Mouse (Mus musculus): Measurements from ENCODE around the gene RPS10-NUDT3.

The RPS10-NUDT3 gene

DNA sequence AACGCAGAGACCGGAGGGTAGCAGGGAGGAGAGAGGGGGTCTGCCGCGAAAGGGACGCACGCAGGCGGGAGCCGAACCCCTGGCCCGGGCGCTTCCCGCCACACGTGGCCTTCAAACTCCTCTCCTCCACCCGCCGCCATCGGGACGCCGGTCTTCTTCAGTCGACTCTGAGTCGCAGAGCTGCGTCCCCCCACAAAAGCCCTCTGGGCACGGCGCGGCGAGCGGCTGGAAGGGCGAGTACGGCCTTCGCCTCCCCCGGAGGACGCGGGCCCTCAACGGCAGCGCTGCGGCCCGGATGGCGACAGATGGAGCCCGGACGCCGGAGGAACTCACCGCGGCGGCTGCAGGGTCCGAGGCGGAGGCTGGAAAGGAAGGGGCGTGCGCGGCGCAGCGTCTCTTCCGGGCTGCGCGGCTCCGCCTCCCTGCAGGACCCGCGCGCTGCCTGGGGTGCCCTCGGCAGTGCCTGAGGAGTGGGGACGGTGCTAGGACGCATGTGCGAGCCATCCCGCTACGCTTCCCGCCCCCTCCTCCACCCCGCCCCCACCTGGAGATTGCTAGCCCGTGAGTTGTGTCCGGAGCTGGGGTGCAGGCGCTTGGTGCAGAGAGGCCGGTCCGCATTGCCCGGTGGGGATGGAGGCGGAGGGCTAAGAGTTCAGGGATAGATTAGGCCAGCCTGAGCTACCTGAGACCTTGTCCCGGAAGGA lies at the start of gene RPS10-NUDT3:
Gene RPS10-NUDT3 (minus strand): TSS at position 352 of the 704 bp plus-strand sequence.
- peak; percentile 91 for DNase-seq (ENCODE audit: low read depth, low spot score)

DNA sequence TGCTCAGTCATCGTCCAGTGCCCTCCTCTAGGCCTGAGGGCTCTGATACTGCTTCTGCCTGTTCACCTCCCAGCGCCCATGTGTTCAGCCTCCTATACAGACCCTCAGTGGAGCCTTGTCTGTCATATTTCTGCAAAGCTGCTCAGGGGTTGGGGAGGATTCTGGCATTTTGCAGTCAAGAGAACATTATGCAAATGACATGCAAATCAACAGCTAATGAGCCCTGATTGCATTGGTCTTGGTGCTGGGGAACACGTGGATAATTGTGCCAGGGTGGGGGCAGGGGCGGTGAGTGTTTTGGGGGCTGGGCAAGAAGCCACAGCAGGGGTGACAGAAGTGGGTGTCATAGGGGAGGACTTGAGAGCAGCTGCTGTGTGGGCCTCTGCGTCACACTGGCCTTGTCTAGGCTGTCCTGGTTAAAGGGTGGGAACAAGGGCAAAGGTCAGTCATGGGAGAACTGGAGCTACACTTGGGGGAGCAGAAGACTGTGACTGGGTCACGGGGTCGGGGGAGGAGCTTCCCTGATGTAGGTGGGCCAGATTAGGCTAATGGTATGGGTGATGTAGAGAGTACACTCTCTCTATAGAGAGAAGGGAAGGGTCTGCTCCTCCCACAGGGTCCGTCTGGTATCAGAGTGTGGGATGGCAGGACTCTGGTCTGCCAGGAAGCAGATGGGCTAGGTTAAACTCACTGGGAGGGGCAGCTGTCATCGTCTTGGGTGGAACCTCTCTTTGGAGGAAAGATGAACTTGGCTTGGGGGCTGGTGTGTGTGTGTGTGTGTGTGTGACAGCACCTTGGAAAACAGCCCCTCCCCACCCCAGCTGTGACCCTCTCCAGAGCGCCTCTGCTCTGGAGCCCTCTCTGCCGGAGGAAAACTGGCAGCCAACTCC lies 44.1 kb upstream of the RPS10-NUDT3 start:
- DNase-seq (ENCODE audit: low read depth, low spot score): no peak

DNA sequence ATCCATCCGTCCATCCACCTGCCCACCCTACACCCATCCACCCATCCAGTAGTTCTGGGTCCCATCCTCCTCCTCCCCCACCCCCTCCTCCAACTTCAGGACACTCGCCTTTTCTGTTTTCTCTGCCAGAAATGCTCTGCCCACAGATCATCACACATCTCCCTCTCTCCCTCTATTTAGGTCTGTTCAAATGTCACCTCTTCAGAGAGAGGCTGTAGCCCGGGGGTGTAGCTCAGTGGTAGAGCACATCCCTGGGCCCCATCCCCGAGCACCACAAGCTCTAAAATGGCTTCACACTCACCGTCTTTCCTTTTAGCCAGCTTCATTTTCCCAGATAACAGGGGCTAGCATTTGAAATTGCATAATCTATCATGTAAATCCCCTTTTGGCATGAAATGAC lies 42.7 kb upstream of the RPS10-NUDT3 start:
- no peak for DNase-seq (ENCODE audit: low read depth, low spot score)

DNA sequence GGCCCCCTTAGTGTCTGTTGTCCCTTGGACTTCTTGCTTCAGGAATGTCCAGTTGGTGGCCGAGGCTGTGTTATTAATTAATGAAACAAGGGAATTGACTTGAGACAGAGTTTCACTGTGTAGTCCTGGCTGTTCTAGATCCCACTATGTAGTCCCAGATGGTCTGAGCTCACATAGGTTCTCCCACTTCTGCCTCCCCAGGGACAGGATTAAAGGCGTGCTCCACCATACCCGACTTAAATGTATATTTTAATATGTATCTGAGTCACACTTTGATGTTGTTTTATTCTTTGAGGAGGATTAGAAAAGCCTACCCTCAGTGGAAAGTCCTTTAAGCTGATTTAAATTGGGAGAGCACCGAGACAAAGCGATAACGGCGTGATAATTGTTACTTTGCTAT lies 41.2 kb upstream of the RPS10-NUDT3 start:
- no peak for DNase-seq (ENCODE audit: low read depth, low spot score)

DNA sequence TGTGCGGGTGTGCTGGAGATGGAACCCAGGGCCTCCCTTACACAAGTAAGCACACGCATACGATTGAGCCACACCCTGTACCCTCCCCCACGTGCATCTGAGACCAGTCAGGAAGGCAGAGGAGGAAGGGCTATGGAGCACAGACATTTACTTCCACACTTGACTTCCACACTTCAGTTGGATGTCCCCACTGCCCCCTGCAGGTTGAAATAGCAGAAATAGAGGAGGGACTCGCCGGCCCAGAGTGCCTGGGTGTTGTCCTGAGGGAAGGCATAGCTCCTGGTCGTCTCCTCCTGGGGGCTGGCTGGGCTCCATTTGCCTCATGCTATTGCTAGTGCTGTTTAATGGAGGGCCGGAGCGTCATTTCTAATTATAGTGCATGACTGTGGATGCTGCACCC lies 40.4 kb upstream of the RPS10-NUDT3 start:
- DNase-seq (ENCODE audit: low read depth, low spot score): peak; percentile 13

DNA sequence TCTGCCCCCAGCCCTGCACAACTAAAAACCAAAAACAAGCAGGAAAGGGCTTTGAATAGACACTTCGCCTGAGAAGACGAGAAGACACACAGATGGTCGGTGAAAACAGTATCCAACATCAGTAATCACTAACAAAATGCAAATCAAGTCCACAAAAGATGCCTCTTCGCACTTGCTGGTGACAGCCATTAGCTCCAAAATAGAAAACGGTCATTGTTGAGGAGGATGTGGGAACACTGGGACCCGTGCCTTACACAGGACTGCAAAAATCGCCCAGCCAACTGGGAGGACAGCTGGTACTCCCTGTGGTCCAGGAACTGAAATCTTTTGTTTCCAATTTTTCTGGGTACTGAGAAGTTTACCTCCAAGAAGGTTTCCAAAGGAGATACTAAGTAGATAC lies 38.9 kb upstream of the RPS10-NUDT3 start:
- no peak for DNase-seq (ENCODE audit: low read depth, low spot score)

DNA sequence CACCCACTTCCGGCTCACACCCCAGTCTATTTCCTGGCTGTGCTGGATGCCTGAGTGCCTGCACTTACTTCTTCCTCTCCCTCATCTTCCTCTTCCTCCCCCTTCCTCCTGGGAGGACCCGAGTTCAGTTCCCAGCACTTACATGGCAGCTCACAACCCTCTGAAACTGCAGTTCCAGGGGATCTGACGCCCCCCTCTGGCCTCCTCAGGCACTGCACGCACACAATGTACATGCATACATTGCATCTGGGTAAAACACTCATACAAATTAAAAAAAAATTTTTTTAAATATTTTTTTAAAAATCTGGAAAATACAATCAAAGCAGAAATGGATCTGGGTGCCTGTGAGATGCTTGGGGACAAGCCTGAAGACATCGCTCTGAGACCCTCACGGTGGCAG lies 36.7 kb upstream of the RPS10-NUDT3 start:
- DNase-seq (ENCODE audit: low read depth, low spot score): no peak

DNA sequence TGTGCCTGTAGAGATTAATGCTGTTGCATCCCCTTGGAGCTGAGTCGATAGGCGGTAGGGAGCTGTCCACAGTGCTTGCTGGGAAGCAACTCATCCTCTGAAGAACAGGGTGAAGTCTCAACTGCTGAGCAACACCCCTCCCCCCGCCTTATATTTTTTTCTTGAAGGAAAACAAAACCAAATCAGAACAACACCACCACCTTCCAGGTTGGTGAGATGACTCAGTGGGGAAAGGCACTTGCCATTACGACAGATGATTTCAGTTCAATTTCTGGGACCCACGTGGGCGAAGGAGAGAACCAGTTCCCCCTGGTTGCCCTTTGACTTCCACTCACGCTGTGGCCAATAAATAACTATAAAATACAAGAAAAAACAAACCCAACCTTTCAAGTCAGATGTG lies 23.7 kb upstream of the RPS10-NUDT3 start:
- no peak for DNase-seq (ENCODE audit: low read depth, low spot score)

DNA sequence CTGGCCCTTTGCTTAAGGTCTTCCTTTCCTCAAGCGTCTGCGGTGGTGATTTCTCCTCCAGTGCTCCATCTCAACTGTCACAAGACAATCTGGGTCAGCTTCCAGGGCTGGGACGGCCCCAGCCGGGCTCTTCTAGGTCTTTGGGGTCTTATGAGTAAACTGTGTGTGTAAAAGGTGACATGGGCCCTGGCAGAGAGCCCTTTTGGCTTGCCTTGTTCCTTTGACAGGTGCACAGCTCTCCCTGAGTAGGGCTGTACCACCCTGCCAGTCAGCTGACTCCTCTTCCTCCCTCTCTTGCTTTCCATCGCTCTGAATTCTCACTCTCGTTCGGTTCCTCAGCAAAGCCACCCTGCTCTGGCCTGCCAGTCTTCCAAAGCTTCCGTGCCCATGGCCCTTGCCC lies 22.1 kb upstream of the RPS10-NUDT3 start:
- no peak for DNase-seq (ENCODE audit: low read depth, low spot score)

DNA sequence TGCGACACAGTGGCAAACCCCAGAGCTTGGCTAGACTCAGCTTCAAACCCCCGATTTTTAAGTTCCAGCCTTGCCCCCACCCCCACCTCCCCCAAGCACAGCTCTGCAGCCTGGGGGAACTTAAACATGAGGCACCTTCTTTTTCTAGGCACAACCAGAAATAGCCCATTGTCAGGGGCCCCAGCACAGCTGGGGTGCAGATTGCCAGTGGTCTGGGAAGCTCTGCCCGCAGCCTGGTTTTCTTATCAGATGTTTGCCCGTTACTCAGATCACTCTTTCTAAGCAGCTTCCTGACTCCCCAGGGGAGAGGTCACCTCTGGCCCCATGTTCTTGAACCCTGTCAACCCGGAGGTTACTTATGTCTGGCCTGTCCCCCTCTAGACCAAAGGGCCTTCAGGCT lies 21.4 kb upstream of the RPS10-NUDT3 start:
- DNase-seq (ENCODE audit: low read depth, low spot score): no peak

DNA sequence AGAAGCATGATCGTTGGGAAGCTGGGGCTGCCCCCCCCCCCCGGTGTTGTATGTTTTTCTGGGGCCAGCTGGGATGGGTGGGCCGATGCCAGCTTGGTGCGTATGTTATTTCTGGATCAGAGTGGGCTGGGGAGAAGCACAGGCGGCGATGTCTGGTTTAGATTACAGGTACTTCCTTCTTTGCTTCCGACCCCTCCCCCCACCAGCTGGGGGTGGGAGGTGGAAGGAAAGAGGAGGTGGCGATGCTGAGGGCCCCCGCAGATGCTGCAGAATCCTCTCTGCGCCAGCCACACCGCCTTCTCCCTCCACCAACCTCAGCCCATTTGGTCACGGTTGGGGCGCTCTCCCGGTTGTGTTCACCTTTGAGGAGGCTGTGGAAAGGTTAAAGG lies 21.0 kb upstream of the RPS10-NUDT3 start:
- DNase-seq (ENCODE audit: low read depth, low spot score): no peak

DNA sequence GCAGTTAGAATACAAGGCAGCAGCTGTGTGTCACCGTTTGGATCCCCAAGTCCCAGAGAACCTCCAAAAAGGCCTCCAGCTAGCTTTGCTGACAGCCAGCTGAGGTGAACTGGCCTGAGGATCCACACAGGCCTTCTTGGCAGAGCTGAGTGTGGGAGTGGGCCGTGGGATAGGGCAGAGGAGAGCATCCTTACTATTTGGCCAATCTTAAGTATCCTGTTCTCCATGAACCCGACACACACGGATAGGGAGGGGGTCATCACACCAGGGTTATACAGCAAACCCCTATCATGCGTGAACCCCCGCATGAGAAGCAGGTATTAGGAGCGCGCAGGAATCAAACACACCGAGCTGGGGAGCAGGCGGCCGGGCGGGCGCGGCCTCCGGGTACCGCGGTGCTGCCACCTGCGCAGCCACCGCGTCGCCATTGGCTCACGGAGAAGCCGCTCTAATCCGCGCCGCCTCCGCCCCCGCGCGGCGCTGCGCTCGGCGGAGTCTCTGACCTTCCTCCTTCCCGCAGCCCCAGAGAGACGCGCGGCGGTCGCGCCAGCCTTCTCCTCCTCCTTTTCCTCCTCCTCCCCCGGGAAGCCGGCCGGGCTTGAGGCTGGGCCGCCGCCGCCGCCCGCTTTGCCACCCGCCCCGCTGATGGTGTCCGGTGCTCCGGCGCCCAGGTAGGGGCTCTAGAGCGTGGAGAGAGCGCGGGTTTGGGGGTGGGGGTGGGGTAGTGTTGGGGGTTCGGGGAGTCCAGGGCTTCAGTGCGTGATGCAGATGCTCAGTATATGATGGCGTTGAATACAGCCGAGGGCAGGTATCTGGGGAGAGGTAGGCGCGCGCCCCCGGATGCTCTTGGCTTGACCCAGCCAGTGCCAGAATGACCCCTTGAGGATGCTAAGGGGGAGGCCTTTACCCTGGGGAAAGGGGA lies 20.3 kb upstream of the RPS10-NUDT3 start, which contains the start of gene Pacsin1:
Gene Pacsin1 (plus strand): TSS at position 421 of the 922 bp plus-strand sequence.
- no peak for DNase-seq (ENCODE audit: low read depth, low spot score)

DNA sequence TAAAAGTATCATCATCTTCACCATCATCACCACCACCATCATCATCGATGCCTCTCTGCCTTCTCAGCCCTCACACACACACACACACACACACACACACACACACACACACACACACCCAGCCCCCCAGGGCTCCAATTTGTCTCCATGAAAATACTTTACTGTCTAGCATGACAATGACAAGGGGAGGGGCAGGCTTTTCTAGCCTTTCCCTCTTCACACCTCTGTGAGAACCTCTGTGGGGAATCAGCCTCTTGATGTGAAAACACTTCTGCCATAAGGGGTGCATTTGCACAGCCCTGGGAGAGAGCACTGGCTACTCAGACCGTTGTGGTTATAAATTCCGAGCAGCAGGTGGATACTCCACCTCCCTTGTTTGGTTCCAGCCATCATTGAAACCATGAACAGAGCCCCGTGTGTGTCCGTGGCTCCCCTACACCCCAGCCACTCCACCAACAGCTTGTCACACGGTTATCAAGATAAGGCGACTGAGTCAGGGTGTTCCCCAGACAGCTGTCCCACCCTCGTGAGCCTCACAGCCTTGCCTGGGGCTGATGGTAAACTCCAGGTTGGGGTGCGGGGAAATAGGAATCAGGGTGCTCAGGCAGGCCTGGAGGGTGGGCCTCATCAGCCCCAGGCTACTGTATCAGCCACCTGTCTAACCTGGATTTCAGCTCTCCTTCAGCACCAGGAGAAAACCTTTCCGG lies 18.4 kb upstream of the RPS10-NUDT3 start:
- no peak for DNase-seq (ENCODE audit: low read depth, low spot score)

DNA sequence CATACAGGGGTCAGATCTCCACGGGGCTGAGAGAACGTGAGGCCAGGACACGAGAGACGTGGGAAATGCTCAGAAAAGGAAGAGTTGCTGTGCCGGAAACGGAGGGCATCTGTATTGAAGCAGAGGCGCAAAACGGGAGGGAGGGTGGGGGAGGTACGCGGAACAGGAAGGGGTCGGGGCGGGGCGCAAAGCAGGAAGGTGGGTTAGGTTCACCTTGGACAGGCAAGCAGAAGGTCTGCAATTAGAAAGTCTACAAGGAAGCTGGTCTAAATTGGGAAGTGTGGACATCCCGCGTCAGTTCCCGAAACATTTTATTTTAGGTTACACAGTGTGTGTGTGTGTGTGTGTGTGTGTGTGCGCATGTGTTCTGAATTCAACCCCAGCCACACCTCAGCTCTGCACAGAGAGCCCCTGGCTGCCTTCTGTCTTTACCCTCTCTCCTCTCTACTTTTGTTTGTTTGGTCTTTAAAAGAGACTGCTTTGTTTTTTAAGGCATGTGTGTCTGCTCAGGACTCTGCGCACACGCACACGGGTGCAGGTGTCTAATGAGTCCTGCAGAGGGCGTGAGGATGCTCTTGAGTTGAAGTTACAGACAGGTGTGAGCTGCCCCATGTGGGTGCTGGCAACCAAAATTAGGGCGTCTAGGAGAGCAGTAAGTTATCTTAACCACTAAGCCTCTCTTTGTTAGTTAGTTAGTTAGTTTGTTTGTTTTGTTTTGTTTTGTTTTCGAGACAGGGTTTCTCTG lies 17.2 kb upstream of the RPS10-NUDT3 start:
- no peak for DNase-seq (ENCODE audit: low read depth, low spot score)

DNA sequence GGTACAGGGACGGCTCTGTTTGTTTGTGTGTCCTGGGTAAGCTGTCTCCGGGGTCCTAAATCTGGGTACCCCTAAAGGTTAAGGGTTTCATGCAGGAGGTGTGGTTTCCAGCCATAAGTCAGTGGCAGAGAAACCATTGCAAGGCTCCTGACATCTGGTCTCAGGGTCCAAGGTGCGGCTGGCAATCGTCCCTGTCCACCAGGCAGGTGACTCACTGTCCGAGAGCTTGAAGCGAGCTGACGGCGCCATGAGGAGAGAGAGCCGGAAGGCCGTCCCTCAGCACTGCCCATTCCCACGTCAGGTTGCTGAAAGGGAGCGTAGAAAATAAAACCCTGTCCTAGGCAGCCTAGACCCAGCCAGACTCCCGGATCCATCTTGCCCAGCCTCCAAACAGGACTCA lies 15.6 kb upstream of the RPS10-NUDT3 start:
- no peak for DNase-seq (ENCODE audit: low read depth, low spot score)

DNA sequence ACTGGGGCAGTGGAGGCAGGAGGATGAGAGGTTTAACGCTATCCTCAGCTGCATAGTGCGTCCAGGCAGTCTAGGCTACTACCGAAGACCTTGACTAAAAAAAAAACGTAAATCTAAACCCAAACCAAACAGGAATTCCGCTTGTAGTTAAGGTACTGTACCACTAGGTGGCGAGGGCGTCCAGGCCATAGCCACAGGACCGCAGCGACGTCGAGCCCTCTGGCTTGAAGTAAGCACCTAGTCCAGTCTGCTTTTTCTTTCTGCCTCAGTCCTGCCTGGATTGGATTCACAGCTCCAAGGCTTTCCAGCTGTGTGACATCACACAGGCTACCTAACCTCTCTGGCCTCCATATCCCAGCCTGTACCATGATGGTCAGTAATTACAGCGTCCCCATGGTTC lies 15.1 kb upstream of the RPS10-NUDT3 start:
- DNase-seq (ENCODE audit: low read depth, low spot score): peak; percentile 90

DNA sequence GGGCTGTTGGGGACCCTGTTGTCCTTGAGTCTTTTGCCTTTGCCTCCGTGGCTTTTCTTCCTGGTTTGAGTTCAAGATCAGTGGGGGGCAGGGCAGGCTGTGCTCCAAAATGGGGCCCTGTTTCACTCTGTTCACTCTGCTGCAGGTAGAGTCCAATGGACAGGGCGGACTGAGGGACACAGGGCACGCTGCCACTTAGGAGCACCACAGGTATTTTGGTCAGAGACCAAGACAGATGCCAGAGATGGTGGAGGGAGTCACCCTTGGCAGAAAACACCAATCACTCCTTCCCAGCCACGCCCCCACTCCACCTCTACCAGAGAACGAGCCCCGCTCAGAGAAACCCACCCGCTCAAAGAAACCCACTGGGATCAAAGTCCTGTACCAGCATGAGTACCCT lies 10.8 kb upstream of the RPS10-NUDT3 start:
- DNase-seq (ENCODE audit: low read depth, low spot score): no peak

DNA sequence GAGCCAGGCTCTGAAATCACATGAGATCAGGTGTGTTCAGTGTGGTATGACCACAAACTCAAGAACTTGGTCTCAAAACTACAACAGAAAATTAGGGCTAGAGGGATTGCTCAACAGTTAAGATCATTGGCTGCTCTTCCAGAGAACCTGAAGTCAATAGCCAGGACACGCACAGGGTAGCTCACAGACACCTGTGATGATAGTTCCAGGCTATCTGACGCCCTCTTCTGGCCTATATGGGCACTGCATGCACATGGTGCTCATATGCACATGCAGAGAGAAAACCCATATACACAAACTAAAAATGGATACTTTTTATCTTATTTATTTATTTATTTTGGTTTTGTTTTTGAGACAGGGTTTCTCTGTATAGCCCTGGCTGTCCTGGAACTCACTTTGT lies 9.6 kb upstream of the RPS10-NUDT3 start:
- no peak for DNase-seq (ENCODE audit: low read depth, low spot score)

DNA sequence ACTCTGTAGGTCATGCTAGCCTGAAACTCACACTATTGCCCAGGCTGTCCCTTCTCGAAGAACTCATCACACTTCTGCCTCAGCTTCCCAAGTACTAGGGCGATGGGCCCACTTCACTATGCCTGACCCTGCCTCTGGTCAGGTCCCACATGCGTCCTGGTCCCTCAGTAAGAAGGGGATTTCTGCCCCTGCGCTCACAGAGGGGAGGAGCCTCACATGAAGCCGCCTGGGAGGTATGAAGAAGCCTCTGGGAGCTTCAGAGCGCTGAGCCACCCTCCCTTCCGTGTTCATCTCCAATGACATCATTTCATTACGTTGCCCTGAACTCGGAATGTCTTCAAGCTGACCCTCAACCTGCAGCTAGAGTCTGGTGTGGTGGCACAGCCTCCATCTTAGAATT lies 8.7 kb upstream of the RPS10-NUDT3 start:
- DNase-seq (ENCODE audit: low read depth, low spot score): no peak

DNA sequence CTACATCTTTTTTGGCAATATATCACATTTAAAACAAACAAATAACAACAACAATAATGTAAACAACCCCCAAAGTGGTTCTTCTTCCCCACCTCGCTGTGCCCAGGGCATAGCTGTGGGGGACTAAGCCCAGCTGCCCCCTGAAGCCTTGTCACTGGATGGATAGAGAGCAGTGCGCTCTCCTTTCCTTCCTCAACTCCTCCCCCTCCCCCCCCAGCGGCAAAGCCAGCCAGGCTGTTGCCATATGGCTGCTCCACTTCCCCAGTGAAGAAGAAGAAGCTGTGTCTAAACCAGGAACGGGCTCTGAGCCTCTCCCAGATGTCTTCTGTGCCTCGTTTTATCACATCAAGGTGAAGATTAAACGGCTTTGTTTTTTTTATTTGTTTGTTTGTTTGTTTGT lies 8.1 kb upstream of the RPS10-NUDT3 start:
- no peak for DNase-seq (ENCODE audit: low read depth, low spot score)
